Mouse (Mus musculus): ENCODE data around the gene Arap2.

DNA sequence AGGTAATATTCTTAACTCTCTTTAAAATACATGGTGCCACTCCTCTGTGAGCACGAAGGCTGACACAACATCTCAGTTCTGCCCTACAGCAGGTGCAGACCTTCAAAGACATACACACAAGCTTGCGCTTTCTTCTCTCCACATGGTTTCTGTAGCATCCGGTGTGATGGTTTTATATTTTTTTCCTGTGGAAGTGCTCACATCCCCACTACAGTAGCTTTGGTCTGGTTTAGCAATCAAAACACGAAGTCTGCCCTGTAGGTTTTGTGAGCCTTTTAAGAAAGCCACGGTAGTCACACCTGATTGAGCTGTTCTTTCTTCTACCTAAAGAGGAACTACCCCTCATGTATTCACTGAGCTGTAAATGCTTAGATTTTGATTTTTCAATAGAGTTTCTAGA is 12.7 kb upstream of the Arap2 start:
- TF ChIP-seq CTCF (IDR thresholded peaks at IDR 0.05; ENCODE audit: low read depth) (no peak), EP300 (IDR thresholded peaks at IDR 0.05; ENCODE audit: low read depth) (no peak)
